Mouse (Mus musculus): ENCODE data around the gene Mex3d. TPM values are rescaled to one million over a fixed set of nuclear protein-coding genes. Genes with fewer than 3 reads are reported as not detected.

Gene Mex3d
- total and polyA plus RNA-seq, 3 experiments = 15.6 to 18.8 TPM; not detected in 1

DNA sequence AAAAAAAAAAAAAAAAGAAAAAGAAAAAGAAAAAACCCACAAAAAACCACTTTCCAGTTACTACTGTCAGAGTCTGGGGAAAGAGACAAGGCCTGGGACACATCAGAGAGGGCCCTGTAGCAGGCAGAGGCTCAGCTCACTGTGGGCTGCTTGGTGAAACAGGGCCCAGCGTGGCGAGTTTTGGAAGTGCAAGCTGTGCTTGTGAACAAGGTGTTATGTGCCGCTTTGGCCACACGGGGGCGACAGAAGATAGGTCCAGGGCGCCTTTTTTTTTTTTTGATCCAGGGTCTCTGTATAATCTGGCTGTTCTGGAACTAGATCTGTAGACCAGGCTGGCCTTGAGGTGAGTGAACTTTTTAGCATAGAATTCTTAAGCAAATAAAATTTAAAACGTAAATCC lies 11.3 kb downstream of the Mex3d start (continued):
- TF ChIP-seq RCOR1 (IDR thresholded peaks at IDR 0.05; ENCODE audit: low read depth, low read length) (peak; percentile 28; the same call in 1 of the 2 replicates), SIN3A (IDR thresholded peaks at IDR 0.05; ENCODE audit: low read length) (peak; percentile 82), ZNF384 (IDR thresholded peaks at IDR 0.05; ENCODE audit: low read depth, low read length) (peak; percentile 99), E2F4 (IDR thresholded peaks at IDR 0.05; ENCODE audit: borderline replicate concordance, low read depth, low read length) (no peak), NELFE (IDR thresholded peaks at IDR 0.05; ENCODE audit: low read depth, low read length) (peak; percentile 23; the same call in 1 of the 2 replicates), ELF1 (IDR thresholded peaks at IDR 0.05; ENCODE audit: low read depth, low read length) (no peak), TCF12 (IDR thresholded peaks at IDR 0.05; ENCODE audit: low read depth, low read length) (no peak; the same call in 1 of the 2 replicates), MAZ (IDR thresholded peaks at IDR 0.05; ENCODE audit: low read depth, low read length) (0 out of 2 replicates have a peak, but pooled peaks have one; percentile 45)

DNA sequence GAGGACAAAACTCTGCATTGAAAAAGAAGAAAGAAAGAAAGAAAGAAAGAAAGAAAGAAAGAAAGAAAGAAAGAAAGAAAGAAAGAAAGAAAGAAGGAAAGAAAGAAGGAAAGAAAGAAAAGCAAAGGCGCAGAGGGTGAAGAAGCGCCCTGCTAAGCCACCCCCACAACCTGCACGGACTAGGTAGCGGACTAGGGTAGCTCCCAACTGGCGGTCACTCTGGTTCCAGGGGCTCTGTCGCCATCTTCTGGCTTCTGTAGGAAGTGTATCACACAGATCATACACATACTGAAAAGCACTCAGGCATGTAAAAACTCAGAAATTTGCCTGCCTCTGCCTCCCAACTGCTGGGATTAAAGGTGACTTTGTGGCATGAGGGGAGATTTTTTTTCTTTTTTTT lies 13.4 kb downstream of the Mex3d start:
- Histone ChIP-seq H3K4me1 (ENCODE audit: control insufficient read depth in 1 of 2, insufficient read depth in 2 of 2, low read length in 2 of 2) (peaks cover 0 to 7% of the 10 kb centered on the region in 2 experiments; a peak in 1 of 4 replicates), H3K27me3 (ENCODE audit: control insufficient read depth in 1 of 2, insufficient read depth in 2 of 2, low read length in 2 of 2) (no peaks in the 10 kb centered on the region)
- peak; percentile 90 for DNase-seq (ENCODE audit: low read depth, low spot score)
- TF ChIP-seq ZKSCAN1 (IDR thresholded peaks at IDR 0.05; ENCODE audit: low read depth, low read length) = no peak
- peak; percentile 83 for TF ChIP-seq ZC3H11A (IDR thresholded peaks at IDR 0.05; ENCODE audit: low read depth, low read length)
- TF ChIP-seq USF1 (IDR thresholded peaks at IDR 0.05; ENCODE audit: low read depth, low read length) = no peak
- TF ChIP-seq RCOR1 (IDR thresholded peaks at IDR 0.05; ENCODE audit: low read depth, low read length) = no peak
- no peak for TF ChIP-seq USF2 (IDR thresholded peaks at IDR 0.05; ENCODE audit: borderline replicate concordance in 1 of 2, insufficient read depth in 1 of 2, low read depth in 1 of 2, low read length in 2 of 2)
- no peak for TF ChIP-seq POLR2A (IDR thresholded peaks at IDR 0.05; ENCODE audit: control insufficient read depth in 1 of 2, insufficient read depth in 1 of 2, low read depth in 1 of 2, low read length in 2 of 2, poor library complexity in 1 of 2)
- no peak for TF ChIP-seq MYB (IDR thresholded peaks at IDR 0.05; ENCODE audit: low read depth, low read length)
- peak; percentile 83 for TF ChIP-seq SMC3 (IDR thresholded peaks at IDR 0.05; ENCODE audit: low read depth, low read length)
- TF ChIP-seq GATA1 (IDR thresholded peaks at IDR 0.05; ENCODE audit: low read depth, low read length) = no peak
- no peak for TF ChIP-seq KAT2A (conservative IDR thresholded peaks at IDR 0.05; ENCODE audit: low read depth, low read length)
- no peak for TF ChIP-seq UBTF (IDR thresholded peaks at IDR 0.05; ENCODE audit: borderline replicate concordance, insufficient read depth, low read depth, low read length)
- no peak for TF ChIP-seq E2F4 (IDR thresholded peaks at IDR 0.05; ENCODE audit: borderline replicate concordance, low read depth, low read length)
- peak; percentile 96 for TF ChIP-seq RAD21 (IDR thresholded peaks at IDR 0.05; ENCODE audit: low read depth, low read length)
- 0 out of 2 replicates have a peak, but pooled peaks have one; percentile 40 for TF ChIP-seq BHLHE40 (IDR thresholded peaks at IDR 0.05; ENCODE audit: borderline replicate concordance, low read depth, low read length)
- no peak for TF ChIP-seq POLR2AphosphoS5 (IDR thresholded peaks at IDR 0.05; ENCODE audit: borderline replicate concordance, low read depth, low read length)
- TF ChIP-seq MXI1 (IDR thresholded peaks at IDR 0.05; ENCODE audit: low read depth, low read length) = no peak
- TF ChIP-seq SIN3A (IDR thresholded peaks at IDR 0.05; ENCODE audit: low read length) = peak; percentile 73; the same call in 1 of the 2 replicates
- no peak for TF ChIP-seq ZMIZ1 (IDR thresholded peaks at IDR 0.05; ENCODE audit: low read depth, low read length)
- TF ChIP-seq NRF1 (IDR thresholded peaks at IDR 0.05; ENCODE audit: insufficient read depth, low read depth, low read length, poor library complexity, severe bottlenecking) = no peak
- 0 out of 2 replicates have a peak, but pooled peaks have one; percentile 36 for TF ChIP-seq ELF1 (IDR thresholded peaks at IDR 0.05; ENCODE audit: low read depth, low read length)
- TF ChIP-seq POLR2AphosphoS2 (IDR thresholded peaks at IDR 0.05; ENCODE audit: low read length) = no peak
- TF ChIP-seq NELFE (IDR thresholded peaks at IDR 0.05; ENCODE audit: low read depth, low read length) = no peak
- TF ChIP-seq MAFK (IDR thresholded peaks at IDR 0.05; ENCODE audit: borderline replicate concordance, low read depth, low read length) = no peak
- TF ChIP-seq ETS1 (IDR thresholded peaks at IDR 0.05; ENCODE audit: low read depth, low read length) = no peak
- 0 out of 2 replicates have a peak, but pooled peaks have one; percentile 60 for TF ChIP-seq MYC (IDR thresholded peaks at IDR 0.05; ENCODE audit: low read depth, low read length)
- TF ChIP-seq MEF2A (IDR thresholded peaks at IDR 0.05; ENCODE audit: extremely low read depth, insufficient replicate concordance, low read depth, low read length, poor library complexity, severe bottlenecking) = no peak
- TF ChIP-seq CTCF (IDR thresholded peaks at IDR 0.05 in 2 of 3, conservative IDR thresholded peaks at IDR 0.05 in 1 of 3; ENCODE audit: control insufficient read depth in 1 of 3, insufficient read depth in 1 of 3, low read depth in 2 of 3, low read length in 3 of 3, poor library complexity in 1 of 3, severe bottlenecking in 1 of 3) = peak; percentile 75 to 93 (median 81)
- TF ChIP-seq TCF12 (IDR thresholded peaks at IDR 0.05; ENCODE audit: low read depth, low read length) = no peak
- TF ChIP-seq HCFC1 (IDR thresholded peaks at IDR 0.05; ENCODE audit: low read depth, low read length) = peak; percentile 39; the same call in 1 of the 2 replicates
- TF ChIP-seq EP300 (IDR thresholded peaks at IDR 0.05; ENCODE audit: low read depth in 1 of 2, low read length in 2 of 2) = 0 out of 4 replicates have a peak, but pooled peaks of 1 of the 2 experiments have one; percentile 15
- TF ChIP-seq TAL1 (IDR thresholded peaks at IDR 0.05; ENCODE audit: low read length) = no peak

More for the DNA sequence above, 13.4 kb downstream of the Mex3d start:
- no peak overlapping the region for H3K27ac ChIP-seq (ENCODE audit: control insufficient read depth, low read depth, low read length)
- H3K79me2 ChIP-seq (ENCODE audit: control insufficient read depth, insufficient read depth, low read length, poor library complexity) = no peaks in the 10 kb centered on the region
- H3K4me3 ChIP-seq (ENCODE audit: control insufficient read depth in 1 of 2, insufficient read depth in 1 of 2, low read depth in 2 of 2, low read length in 2 of 2) = no peak overlapping the region
- no peak overlapping the region; the same call in 1 of the 2 replicates for H3K9ac ChIP-seq (ENCODE audit: control insufficient read depth, low read depth, low read length, poor library complexity, severe bottlenecking)
- H3K9me3 ChIP-seq (replicated peaks; ENCODE audit: insufficient read depth, low read length) = no peaks in the 10 kb centered on the region
- no peaks in the 10 kb centered on the region for H3K36me3 ChIP-seq (ENCODE audit: control insufficient read depth in 1 of 2, insufficient read depth in 2 of 2, low read length in 2 of 2)
